ENCODE assay signal across 20 mouse cellular contexts in genomic region chr16:45344879-45345278, GRCm38 (mm10).
DNase-seq lines count a peak whose midpoint lies in the region; ATAC-seq and TF ChIP-seq lines count a peak whose summit lies in the region.
"Had no signal": no experiment of that assay in that cellular context is flagged by ENCODE, and none has a peak within 500 bp of the region (broad histone marks: within the 10 kb centered on the region; RNA-seq: fewer than 3 reads in every experiment).

No protein-coding gene starts in this region.

- no peak for TF ChIP-seq POLR2A in CH12.LX (IDR thresholded peaks at IDR 0.05; ENCODE audit: low read depth, low read length)

- no peaks in the 10 kb centered on the region for H3K79me2 ChIP-seq in CH12.LX (replicated peaks; ENCODE audit: control insufficient read depth, extremely low read depth, insufficient read depth, poor library complexity, severe bottlenecking)

- DNase-seq in heart, adult 11 months = peak; percentile 98
- no peak for DNase-seq in lung, postnatal 0 days (ENCODE audit: low spot score)
- no peak for DNase-seq in lung, postnatal 10 days
- peak; percentile 58 for DNase-seq in CH12.LX (ENCODE audit: extremely low read depth)
- no peak for DNase-seq in urinary bladder, postnatal 4 days (ENCODE audit: low spot score in 2 of 2)
- DNase-seq in thymus, postnatal 14 days = no peak
- DNase-seq: adrenal gland, postnatal 10 days; cerebellum, adult 11-12 months; cerebellum, postnatal 25 days; kidney, adult 11 months; right cerebral cortex, adult 18-20 months; thymus, postnatal 4 days had no signal

- TF ChIP-seq RAD21 in CH12.LX (IDR thresholded peaks at IDR 0.05; ENCODE audit: low read depth, low read length) = no peak

- H3K4me1 ChIP-seq in heart, embryonic 11.5 days (ENCODE audit: control insufficient read depth, insufficient read depth, low read length) = no peaks in the 10 kb centered on the region
- H3K4me1 ChIP-seq in lung, postnatal 0 days (ENCODE audit: insufficient read depth, low read depth, low read length) = no peaks in the 10 kb centered on the region
- peaks cover 17 to 43% of the 10 kb centered on the region in 2 experiments for H3K4me1 ChIP-seq in CH12.LX (ENCODE audit: control insufficient read depth in 1 of 2, insufficient read depth in 2 of 2)
- H3K4me1 ChIP-seq: embryonic facial prominence, embryonic 15.5 days; hindbrain, embryonic 10.5 days; liver, embryonic 15.5 days; midbrain, embryonic 10.5 days had no signal

- no peak for ATAC-seq in heart, embryonic 11.5 days (replicated peaks; ENCODE audit: insufficient number of reproducible peaks, low FRiP score, low TSS enrichment)
- ATAC-seq in lung, postnatal 0 days = peak; percentile 35
- peak; percentile 47 for ATAC-seq in common myeloid progenitor, adult 5-6 weeks (replicated peaks; ENCODE audit: low read depth, poor library complexity, severe bottlenecking)
- ATAC-seq: forebrain, embryonic 16.5 days; hindbrain, postnatal 0 days had no signal

- H3K9me3 ChIP-seq in heart, embryonic 11.5 days (replicated peaks; ENCODE audit: control insufficient read depth, low read length) = no peaks in the 10 kb centered on the region
- H3K9me3 ChIP-seq in lung, postnatal 0 days (ENCODE audit: low read length) = no peaks in the 10 kb centered on the region
- H3K9me3 ChIP-seq in CH12.LX (replicated peaks; ENCODE audit: low read length) = peaks cover 12% of the 10 kb centered on the region
- H3K9me3 ChIP-seq: embryonic facial prominence, embryonic 15.5 days; hindbrain, embryonic 10.5 days; liver, embryonic 15.5 days; midbrain, embryonic 10.5 days had no signal

- H3K27me3 ChIP-seq in heart, embryonic 11.5 days (ENCODE audit: control insufficient read depth, insufficient read depth, low read length) = no peaks in the 10 kb centered on the region
- H3K27me3 ChIP-seq in lung, postnatal 0 days (replicated peaks; ENCODE audit: insufficient read depth, low read length) = no peaks in the 10 kb centered on the region
- no peaks in the 10 kb centered on the region for H3K27me3 ChIP-seq in CH12.LX (replicated peaks)
- H3K27me3 ChIP-seq: embryonic facial prominence, embryonic 15.5 days; liver, embryonic 15.5 days had no signal

- no peak overlapping the region for H3K4me2 ChIP-seq in heart, embryonic 11.5 days
- no peak overlapping the region for H3K4me2 ChIP-seq in lung, postnatal 0 days (replicated peaks; ENCODE audit: low read depth, low read length)
- peak overlapping the region; percentile 62 for H3K4me2 ChIP-seq in CH12.LX (ENCODE audit: insufficient read depth, low read depth, poor library complexity, severe bottlenecking)
- H3K4me2 ChIP-seq: embryonic facial prominence, embryonic 15.5 days; liver, embryonic 15.5 days had no signal

- TF ChIP-seq CTCF in lung, postnatal 0 days (IDR thresholded peaks at IDR 0.05) = no peak
- no peak for TF ChIP-seq CTCF in CH12.LX (conservative IDR thresholded peaks at IDR 0.05 in 1 of 2, IDR thresholded peaks at IDR 0.05 in 1 of 2; ENCODE audit: low read depth in 2 of 2, low read length in 2 of 2)

- dilution Hi-C loops in CH12.LX (cut with MboI; ENCODE audit: extremely low pct_ligation_motif_present, extremely low pct_unique_long_range_greater_than_20kb, low sequenced_read_pairs) = no loop called here

- no peak overlapping the region for H3K9ac ChIP-seq in heart, embryonic 11.5 days (ENCODE audit: low read depth, low read length)
- no peak overlapping the region for H3K9ac ChIP-seq in lung, postnatal 0 days (replicated peaks; ENCODE audit: low read depth)
- H3K9ac ChIP-seq in CH12.LX (ENCODE audit: insufficient read depth, low read depth) = no peak overlapping the region
- H3K9ac ChIP-seq: embryonic facial prominence, embryonic 15.5 days; liver, embryonic 15.5 days had no signal

- WGBS in heart, embryonic 11.5 days (ENCODE audit: insufficient replicate concordance) = 78% methylated on average over 2 of the region's 2 CpGs
- WGBS in lung, postnatal 0 days = 68% methylated on average over 2 of the region's 2 CpGs

- H3K4me3 ChIP-seq in heart, embryonic 11.5 days (ENCODE audit: low read depth, low read length) = no peak overlapping the region
- no peak overlapping the region for H3K4me3 ChIP-seq in lung, postnatal 0 days (ENCODE audit: low read depth, low read length)
- no peak overlapping the region for H3K4me3 ChIP-seq in CH12.LX (replicated peaks in 1 of 3; ENCODE audit: low read depth in 2 of 3, low read length in 2 of 3, poor library complexity in 1 of 3)
- H3K4me3 ChIP-seq: embryonic facial prominence, embryonic 15.5 days; hindbrain, embryonic 10.5 days; liver, embryonic 15.5 days; midbrain, embryonic 10.5 days had no signal

- TF ChIP-seq EP300 in lung, postnatal 0 days (IDR thresholded peaks at IDR 0.05) = peak; percentile 51
- TF ChIP-seq EP300 in CH12.LX (IDR thresholded peaks at IDR 0.05; ENCODE audit: low read length) = peak; percentile 65

- no peak overlapping the region for H3K27ac ChIP-seq in heart, embryonic 11.5 days (ENCODE audit: low read depth, low read length)
- no peak overlapping the region for H3K27ac ChIP-seq in lung, postnatal 0 days (ENCODE audit: low read length)
- peak overlapping the region; percentile 75; the same call in 1 of the 2 replicates for H3K27ac ChIP-seq in CH12.LX (ENCODE audit: insufficient read depth, low read depth)
- H3K27ac ChIP-seq: embryonic facial prominence, embryonic 15.5 days; hindbrain, embryonic 10.5 days; hindbrain, postnatal 0 days; liver, embryonic 15.5 days; midbrain, embryonic 10.5 days had no signal

- no peaks in the 10 kb centered on the region for H3K36me3 ChIP-seq in heart, embryonic 11.5 days (ENCODE audit: control insufficient read depth, insufficient read depth, low read length)
- no peaks in the 10 kb centered on the region for H3K36me3 ChIP-seq in lung, postnatal 0 days (ENCODE audit: insufficient read depth, low read length)
- no peaks in the 10 kb centered on the region for H3K36me3 ChIP-seq in CH12.LX (replicated peaks in 1 of 2; ENCODE audit: control insufficient read depth in 1 of 2, insufficient read depth in 1 of 2, low read length in 1 of 2)
- H3K36me3 ChIP-seq: embryonic facial prominence, embryonic 15.5 days; hindbrain, embryonic 10.5 days; liver, embryonic 15.5 days; midbrain, embryonic 10.5 days had no signal

- in situ Hi-C loops in CH12.LX (cut with MboI; ENCODE audit: low pct_ligation_motif_present, low pct_unique_long_range_greater_than_20kb, low sequenced_read_pairs) = no loop called here

TF ChIP-seq in CH12.LX, 34 proteins besides CTCF, POLR2A, EP300 and RAD21:
- TF ChIP-seq SMC3 (IDR thresholded peaks at IDR 0.05; ENCODE audit: low read depth, low read length) = no peak
- peak; percentile 44; the same call in 1 of the 2 replicates for TF ChIP-seq TCF12 (IDR thresholded peaks at IDR 0.05; ENCODE audit: low read depth, low read length)
- no peak for TF ChIP-seq KAT2A (IDR thresholded peaks at IDR 0.05; ENCODE audit: insufficient replicate concordance, low read length)
- TF ChIP-seq MEF2A (IDR thresholded peaks at IDR 0.05; ENCODE audit: borderline replicate concordance, low read depth, low read length) = peak; percentile 59; the same call in 1 of the 2 replicates
- TF ChIP-seq TBP (conservative IDR thresholded peaks at IDR 0.05; ENCODE audit: low read depth, low read length) = no peak
- no peak for TF ChIP-seq MAFK (IDR thresholded peaks at IDR 0.05; ENCODE audit: insufficient replicate concordance, low read length)
- peak; percentile 52 for TF ChIP-seq IRF4 (IDR thresholded peaks at IDR 0.05; ENCODE audit: low read depth, low read length)
- peak; percentile 66 for TF ChIP-seq ETS1 (conservative IDR thresholded peaks at IDR 0.05; ENCODE audit: low read depth, low read length)
- TF ChIP-seq JUND (conservative IDR thresholded peaks at IDR 0.05; ENCODE audit: low read depth, low read length) = peak; percentile 40; the same call in 1 of the 2 replicates
- TF ChIP-seq MYC (IDR thresholded peaks at IDR 0.05; ENCODE audit: low read depth, low read length) = 0 out of 2 replicates have a peak, but pooled peaks have one; percentile 48

Comparison
In these comparisons a context has a peak if more than half of its experiments do, and no peak if none do; other contexts are left out.
1. DNase-seq: peak in heart, adult 11 months (single experiment) and CH12.LX (single experiment); none in lung, postnatal 0 days (single experiment), lung, postnatal 10 days (single experiment), urinary bladder, postnatal 4 days (0 of 2) and thymus, postnatal 14 days (single experiment).